Mouse (Mus musculus) G1E (cell line): ENCODE measurements at regions not wholly inside any gene's neighbourhood (a gene's known extent, or its start where the extent isn't known, plus 50 kb on each side); places are given as distances from the start of the nearest gene placed in this dataset.

Source experiments
- ATAC-seq: 2 replicates; pipeline ENCODE4 v1.8.0; 2016; ENCODE audit warnings: mild to moderate bottlenecking; ENCODE audit not compliant: insufficient number of reproducible peaks, poor library complexity, low FRiP score, severe bottlenecking; ENCODE audit errors: extremely low read depth
- DNase-seq: peaks from one replicate; pipeline ENCODE4 v3.0.0; 2012; ENCODE audit warnings: low spot score
- H3K27me3 ChIP-seq: 2 replicates; pipeline ENCODE4 v1.6.1; 2012; ENCODE audit warnings: mild to moderate bottlenecking, low read length, inconsistent platforms; ENCODE audit not compliant: insufficient read depth
- H3K36me3 ChIP-seq: replicated peaks from 2 replicates; pipeline ENCODE3; 2012; ENCODE audit warnings: mild to moderate bottlenecking, inconsistent platforms
- H3K4me1 ChIP-seq: 2 replicates; pipeline ENCODE4 v1.6.1; 2012; ENCODE audit warnings: low read depth, low read length, inconsistent platforms, mixed read lengths; ENCODE audit not compliant: insufficient read depth
- H3K4me3 ChIP-seq: 2 replicates; pipeline ENCODE4 v1.5.1; 2012; ENCODE audit warnings: low read depth, mild to moderate bottlenecking, inconsistent platforms, low read length, moderate library complexity, mixed read lengths
- H3K9me3 ChIP-seq: replicated peaks from 2 replicates; pipeline ENCODE4 v1.6.1; 2012; ENCODE audit warnings: inconsistent platforms
- CTCF ChIP-seq: IDR thresholded peaks from 2 replicates; pipeline ENCODE4 v1.5.1; 2012; ENCODE audit warnings: low read depth, low read length, inconsistent platforms, mixed read lengths
- GATA1 ChIP-seq: IDR thresholded peaks from 2 replicates; pipeline ENCODE4 v1.6.1; 2012; ENCODE audit warnings: borderline replicate concordance, low read length, inconsistent platforms, mixed read lengths
- GATA2 ChIP-seq: IDR thresholded peaks from 2 replicates; pipeline ENCODE4 v1.6.1; 2012; ENCODE audit warnings: low read depth, low read length, inconsistent platforms, borderline replicate concordance
- POLR2AphosphoS5 ChIP-seq: IDR thresholded peaks from 2 replicates; pipeline ENCODE4 v1.6.1; 2012; ENCODE audit warnings: low read depth, low read length, inconsistent platforms; ENCODE audit not compliant: insufficient replicate concordance
- TAL1 ChIP-seq: conservative IDR thresholded peaks from 2 replicates; pipeline ENCODE4 v1.6.1; 2012; ENCODE audit warnings: low read depth, low read length, inconsistent platforms, mixed read lengths

DNA sequence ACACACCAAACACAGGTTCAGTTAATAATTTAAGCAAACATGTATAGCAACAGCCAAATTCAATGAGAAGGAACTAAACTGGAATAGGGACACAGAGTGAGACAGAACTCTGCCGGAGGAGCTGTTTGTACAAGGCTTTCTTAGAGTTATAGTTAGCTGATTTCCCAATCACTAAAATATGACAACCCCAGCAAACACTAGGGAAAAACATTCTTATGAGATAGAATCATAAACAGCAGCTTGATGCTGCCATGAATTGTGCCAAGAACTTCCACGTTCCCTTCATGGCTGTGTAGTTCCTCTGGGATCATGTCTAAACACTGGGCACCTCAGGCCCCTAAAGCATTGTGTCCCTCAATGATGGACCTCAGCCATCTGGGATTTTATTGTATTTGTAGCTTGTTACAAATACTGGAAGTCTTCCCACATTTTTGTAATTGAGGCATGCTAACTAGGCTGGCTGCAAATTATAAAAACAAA is 1033.4 kb downstream of the Fam19a2 start:
- no peak for ATAC-seq
- TF ChIP-seq TAL1 (no peak), GATA1 (no peak), POLR2AphosphoS5 (no peak), CTCF (no peak), GATA2 (no peak)
- Histone ChIP-seq H3K4me3 (no peak overlapping the region), H3K36me3 (no peaks in the 10 kb centered on the region), H3K9me3 (0 out of 2 replicates have a peak, but pooled peaks cover 9% of the 10 kb centered on the region), H3K4me1 (no peaks in the 10 kb centered on the region), H3K27me3 (no peaks in the 10 kb centered on the region)
- no peak for DNase-seq

DNA sequence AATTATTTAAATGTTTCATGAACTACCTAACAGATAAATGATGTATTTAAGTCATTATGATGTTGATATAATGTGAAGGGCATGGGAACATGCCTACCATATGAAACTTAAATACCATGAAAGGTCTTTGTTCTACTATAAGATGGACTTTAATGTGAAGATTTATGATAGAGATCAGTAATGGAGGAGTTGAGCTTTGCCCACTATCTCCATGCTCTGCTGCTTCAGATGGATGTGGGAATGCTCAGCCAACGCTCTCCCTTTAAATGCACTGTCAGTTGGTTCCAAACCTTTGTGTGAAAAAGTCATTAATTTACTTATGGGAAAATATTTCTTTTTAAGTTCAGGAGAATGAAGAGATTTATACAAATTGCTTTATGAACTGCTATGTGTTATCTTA is 1040.9 kb downstream of the Fam19a2 start:
- TF ChIP-seq POLR2AphosphoS5: no peak

DNA sequence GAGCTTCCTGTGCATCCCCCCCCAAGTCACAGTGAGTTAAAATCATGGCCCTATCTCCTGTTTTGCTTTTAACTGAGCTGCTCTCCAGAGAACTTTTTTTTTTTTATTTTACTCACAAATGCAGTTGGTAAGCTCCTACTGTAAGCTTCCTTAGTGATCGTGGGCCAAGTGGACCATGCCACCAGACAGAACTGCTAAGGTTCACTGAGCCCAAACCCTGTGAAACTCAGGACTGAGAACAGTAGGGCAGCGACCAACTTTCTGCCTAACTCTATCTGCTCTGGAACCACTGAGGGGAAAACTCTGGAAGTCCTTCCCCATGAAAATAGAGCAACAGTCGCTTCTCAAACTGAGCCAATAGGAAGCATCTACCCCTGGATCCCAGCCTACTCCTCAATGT is 1041.8 kb downstream of the Fam19a2 start:
- ATAC-seq: no peak
- TF ChIP-seq GATA1: no peak
- no peak for TF ChIP-seq GATA2
- TF ChIP-seq CTCF: no peak
- no peak for TF ChIP-seq TAL1
- TF ChIP-seq POLR2AphosphoS5: no peak

More for the DNA sequence above, 1040.9 kb downstream of the Fam19a2 start:
- Histone ChIP-seq H3K4me3 (no peak overlapping the region), H3K4me1 (no peaks in the 10 kb centered on the region), H3K36me3 (no peaks in the 10 kb centered on the region), H3K9me3 (peaks cover 16% of the 10 kb centered on the region; the same call in 1 of the 2 replicates), H3K27me3 (no peaks in the 10 kb centered on the region)
- ATAC-seq (no peak), DNase-seq (no peak)

DNA sequence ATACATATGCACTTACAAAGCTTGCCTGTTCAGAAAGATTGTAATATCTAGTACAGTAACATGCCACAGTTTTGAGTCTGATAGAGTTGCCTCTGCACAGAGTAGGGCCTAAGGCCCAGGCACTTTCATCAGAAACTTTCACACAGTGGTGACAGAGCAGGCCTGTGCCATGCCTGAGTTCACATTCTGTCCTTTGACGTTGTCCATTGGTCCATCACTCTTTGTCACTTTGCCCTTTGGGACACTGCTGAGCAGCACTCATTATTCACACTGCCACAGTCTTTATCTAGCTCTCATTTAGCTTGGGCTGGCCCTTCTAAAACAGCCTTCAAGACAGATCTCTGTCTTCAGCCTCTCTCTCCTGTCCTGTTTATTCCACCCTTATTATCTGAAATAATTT is 1055.0 kb downstream of the Fam19a2 start:
- no peak for ATAC-seq
- Histone ChIP-seq H3K4me1 (no peaks in the 10 kb centered on the region), H3K36me3 (no peaks in the 10 kb centered on the region), H3K9me3 (peaks cover 4% of the 10 kb centered on the region), H3K27me3 (no peaks in the 10 kb centered on the region), H3K4me3 (no peak overlapping the region)
- no peak for TF ChIP-seq TAL1
- TF ChIP-seq GATA1: no peak
- TF ChIP-seq CTCF: no peak
- TF ChIP-seq GATA2: no peak
- TF ChIP-seq POLR2AphosphoS5: no peak
- DNase-seq: no peak

More for the DNA sequence above, 1041.8 kb downstream of the Fam19a2 start:
- DNase-seq: no peak
- Histone ChIP-seq H3K9me3 (peaks cover 9% of the 10 kb centered on the region; the same call in 1 of the 2 replicates), H3K36me3 (no peaks in the 10 kb centered on the region), H3K4me1 (no peaks in the 10 kb centered on the region), H3K4me3 (no peak overlapping the region), H3K27me3 (no peaks in the 10 kb centered on the region)

DNA sequence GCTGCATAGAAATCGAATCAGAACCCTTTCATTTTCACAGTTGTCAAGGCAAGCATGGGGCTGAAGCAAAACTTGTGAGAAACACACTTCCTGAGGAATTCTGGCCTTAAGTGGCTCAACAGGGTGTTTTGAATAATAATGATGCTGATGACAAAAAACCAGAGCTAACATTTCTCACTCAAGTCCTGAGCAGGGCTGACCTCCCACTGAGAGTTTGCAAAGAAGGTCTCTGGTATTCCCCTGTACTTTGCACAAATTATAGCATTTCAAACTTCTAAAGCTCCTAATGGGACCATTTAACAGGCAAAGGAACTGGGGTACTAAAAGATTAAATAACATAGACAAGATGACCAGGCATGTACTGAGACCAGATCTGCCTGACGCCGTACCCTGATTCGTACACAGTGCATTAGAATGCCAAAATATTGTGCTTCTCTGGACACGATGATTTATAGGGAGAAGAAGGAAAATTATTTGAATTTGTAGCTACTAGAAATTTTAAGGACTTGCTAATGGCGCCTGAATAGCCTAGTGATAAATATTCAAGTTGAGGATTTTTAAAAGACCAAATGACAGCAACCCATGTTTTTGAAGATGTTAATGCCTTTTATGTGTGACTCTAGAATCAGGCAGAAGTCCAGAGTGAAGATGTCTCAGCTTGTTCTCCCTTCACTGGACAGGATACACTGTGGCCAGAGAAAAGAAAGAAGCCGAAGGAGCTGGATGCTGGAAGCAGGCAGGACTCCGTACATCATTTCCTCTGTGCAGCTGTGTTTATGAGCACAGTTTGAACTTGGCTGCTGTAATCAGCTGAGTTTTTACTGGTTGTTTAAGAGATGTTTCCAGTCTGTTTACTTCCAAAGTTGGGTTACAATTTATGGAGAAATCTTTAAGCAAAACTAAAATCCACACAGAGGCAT is 1056.7 kb downstream of the Fam19a2 start:
- DNase-seq (no peak), ATAC-seq (no peak)
- Histone ChIP-seq H3K4me3 (no peak overlapping the region), H3K9me3 (peaks cover 4% of the 10 kb centered on the region), H3K36me3 (no peaks in the 10 kb centered on the region), H3K4me1 (no peaks in the 10 kb centered on the region), H3K27me3 (no peaks in the 10 kb centered on the region)
- TF ChIP-seq POLR2AphosphoS5 (no peak), TAL1 (no peak), GATA2 (no peak), GATA1 (no peak), CTCF (no peak)

DNA sequence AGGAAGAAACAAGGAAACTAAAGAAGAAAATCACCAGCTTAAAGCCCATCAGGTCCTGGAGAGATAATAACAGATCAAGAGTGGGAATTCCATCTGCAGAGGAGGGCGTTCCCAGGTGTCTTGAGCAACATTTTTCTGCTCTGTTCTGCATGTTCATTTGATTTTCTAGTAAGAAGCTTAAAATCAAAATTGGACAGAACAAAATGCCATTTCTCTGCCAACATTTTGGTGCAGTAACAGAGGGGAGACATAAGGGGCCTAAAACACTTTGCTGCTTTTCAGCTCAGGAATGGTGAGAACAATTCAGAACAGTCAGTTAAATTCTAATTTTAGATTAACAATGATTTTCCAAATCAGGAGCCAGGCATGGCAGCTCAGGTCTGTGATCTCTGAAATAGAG is 1056.8 kb downstream of the Slc16a7 start:
- no peaks in the 10 kb centered on the region for H3K4me1 ChIP-seq
- no peaks in the 10 kb centered on the region; the same call in 1 of the 2 replicates for H3K9me3 ChIP-seq
- H3K4me3 ChIP-seq: no peak overlapping the region
- no peak for ATAC-seq
- H3K36me3 ChIP-seq: no peaks in the 10 kb centered on the region
- H3K27me3 ChIP-seq: no peaks in the 10 kb centered on the region
- DNase-seq: no peak
- TF ChIP-seq GATA1 (no peak), CTCF (no peak), TAL1 (no peak), GATA2 (no peak), POLR2AphosphoS5 (no peak)
